Mouse (Mus musculus) B cell, adult 2 months (primary cell): ENCODE measurements around the gene Tmem131.

Experiments
- DNase-seq, 2 experiments: peaks; one replicate each; pipeline ENCODE4 v3.0.0; 2022

The Tmem131 gene

DNA sequence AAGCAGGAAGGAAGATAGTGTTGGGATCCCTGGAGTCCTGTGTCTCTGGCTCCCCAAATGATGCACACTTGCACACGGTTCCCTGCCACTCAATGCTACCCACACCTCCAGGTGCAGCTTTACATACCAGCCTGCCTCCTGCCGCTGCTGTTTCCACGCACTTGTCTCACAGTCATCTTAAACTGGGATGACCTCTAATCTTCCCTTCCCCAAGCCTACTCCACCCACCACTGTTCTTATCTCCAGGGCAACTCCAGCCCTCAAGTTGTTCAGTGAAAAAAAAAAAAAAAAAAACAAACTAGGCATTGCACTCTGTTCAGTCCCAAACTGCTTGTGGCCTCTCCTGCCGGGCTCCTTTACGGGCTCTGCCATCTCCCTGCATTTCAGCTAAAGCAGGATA is at the start of gene Tmem131:
TSS of gene Tmem131 (minus strand) at position 14 of the 400 bp plus-strand sequence.
- DNase-seq, result no peak

DNA sequence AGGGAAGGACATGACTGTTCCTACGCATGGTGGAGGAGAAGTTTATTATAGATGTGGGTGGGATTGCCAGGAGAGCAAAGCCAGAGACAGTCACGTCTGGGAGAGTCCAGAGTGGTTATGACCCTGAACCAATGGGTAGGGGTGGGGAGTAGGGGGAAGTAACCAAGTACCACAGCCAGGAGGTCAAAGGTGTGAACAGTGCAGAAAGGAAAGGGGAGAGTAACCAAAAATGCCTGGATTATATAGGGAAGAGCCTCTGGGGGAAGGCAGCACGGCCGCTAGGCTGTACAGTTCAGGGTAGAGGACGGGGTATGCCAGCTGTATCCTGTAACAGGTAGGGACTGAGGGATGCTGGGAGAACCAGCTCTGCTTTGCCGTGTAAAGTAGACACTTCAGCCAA is 45.1 kb upstream of the Tmem131 start:
- DNase-seq, result no peak

DNA sequence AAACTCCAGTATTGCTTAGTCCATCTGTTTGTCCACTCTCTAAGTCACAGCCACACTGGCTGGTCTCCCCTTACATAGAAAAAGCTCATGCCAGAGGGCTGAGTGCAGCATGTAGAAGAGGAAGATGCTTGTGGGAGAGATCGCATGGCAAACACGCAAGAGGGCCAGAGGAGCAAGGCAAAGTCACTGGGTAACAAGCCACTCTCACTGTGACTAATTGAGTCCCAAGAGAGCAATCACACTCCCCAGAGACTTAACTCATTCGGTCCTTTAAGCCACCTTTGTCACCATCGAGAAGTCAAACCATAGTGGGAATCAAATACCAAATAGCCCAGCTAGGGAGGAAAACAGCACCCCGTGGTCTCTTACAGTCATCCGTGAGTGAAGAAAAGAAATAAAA is 44.7 kb upstream of the Tmem131 start:
- DNase-seq, result peak; percentile 67 to 72

DNA sequence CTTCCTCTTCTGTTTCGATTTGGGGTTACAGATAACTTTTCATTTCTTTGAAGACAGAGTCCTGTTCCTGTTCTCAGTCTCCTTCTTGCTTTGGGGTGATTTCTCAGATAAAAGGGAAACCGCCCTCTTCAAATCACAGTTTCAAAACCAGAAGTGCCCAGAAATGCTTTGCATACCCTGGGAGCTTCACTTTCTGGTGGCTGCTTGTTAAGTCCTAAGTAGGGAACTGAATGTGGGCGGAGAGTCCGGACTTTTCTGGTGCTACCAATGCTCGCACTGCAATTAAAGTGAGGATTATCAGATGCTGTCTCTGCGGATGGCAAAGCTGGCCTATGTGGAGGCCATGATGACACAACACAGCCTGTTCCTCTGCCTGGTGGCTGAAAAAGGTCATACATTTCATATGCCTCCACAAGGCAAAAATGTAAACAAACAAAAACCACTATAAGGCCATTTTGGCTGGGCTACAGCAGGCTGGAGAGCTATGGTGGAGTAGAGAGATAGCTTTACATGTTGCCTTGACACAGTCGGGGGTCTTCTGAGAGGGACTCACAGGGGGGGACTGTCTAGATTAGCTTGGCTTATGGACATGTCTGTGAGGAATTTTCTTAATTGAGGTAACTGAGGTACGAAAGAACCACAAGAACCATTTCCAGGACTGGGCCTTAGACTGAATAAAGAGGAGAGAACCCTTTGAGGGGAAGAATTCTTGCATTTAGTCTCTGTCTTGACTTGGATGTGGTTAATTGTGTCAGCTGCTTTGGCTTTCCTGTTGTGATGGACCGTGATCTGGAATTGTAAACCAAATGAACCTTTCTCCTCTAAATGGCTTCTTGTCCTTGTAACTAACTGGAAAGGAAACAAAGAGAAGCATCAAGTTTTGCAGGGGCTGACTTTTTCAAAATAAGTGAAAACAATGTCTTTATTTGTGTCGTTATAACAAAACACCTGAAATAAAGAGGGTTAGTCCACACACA is 44.0 kb upstream of the Tmem131 start:
- peak; percentile 60 to 66 for DNase-seq

DNA sequence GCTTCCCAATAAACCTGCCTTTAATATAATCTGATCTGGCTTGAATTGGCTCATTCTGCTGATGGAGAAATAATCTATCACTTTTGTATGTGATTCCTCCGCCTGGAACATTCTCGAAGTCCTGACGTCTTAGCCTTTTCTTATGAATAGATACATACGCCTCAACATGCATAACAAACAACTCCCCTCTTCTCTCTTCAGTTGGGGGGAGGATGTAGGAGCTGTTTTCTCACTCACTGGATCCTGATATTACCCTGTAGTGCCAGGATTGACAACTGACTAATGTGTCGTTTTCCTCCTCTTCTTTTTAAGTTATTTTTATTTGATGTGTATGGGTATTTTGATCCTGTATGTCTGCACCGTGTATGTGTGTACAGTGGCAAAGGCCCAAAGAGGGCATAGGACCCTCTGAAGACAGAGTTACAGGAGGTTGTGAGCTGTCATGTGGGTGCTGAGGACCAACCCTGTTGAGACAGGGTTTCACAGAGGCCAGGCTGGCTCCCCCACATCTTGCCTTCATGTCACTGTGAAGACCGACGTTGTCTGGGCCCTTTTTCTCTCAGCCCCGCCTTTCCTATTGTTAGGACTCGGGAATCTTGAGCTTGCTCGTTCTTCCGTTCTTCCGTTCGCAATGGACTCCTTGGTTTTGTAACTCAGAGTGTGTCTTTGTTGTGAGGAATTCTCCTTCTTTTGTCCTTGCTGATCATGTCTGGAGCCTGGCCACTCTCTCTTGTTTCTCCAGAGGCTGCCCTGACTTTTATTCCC is 43.1 kb upstream of the Tmem131 start:
- no peak for DNase-seq

DNA sequence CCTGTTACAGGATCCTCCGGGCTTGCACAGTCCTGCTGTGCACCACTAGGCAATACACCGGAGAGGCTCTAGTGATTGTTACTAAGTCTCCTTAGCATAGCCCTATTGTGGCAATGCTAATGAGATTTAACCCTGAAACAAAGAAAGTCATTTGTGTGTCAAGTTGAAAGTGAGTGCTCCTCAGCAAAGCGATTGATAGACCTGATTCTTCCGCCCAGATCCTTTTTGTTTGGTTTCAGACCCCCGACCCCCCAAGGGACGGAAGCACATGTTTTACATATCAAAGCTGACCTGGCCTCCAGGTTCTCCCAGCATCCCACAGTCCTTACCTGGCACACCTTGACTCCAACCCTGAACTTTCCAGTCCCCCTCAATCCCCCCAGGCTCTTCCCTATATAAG is 42.4 kb upstream of the Tmem131 start:
- DNase-seq, result no peak

DNA sequence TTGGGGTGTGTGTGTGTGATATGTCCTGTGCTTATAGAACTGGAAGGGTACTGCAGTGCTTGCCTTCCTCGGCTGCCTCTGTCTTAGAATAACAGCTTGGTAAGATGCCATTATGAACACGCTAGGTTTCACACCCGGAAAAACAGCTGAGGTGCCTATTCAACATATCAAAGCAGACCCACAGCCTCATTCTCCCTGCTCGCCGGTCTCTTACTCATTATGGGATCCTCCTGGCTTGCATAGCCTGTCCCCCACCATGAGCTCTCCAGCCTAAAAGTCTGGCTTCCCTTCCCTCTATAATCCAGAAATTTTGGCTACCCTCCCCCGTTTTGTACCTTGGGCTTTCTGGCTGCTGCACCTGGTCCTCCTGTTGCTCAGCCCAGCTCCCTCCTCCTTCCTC is 40.9 kb upstream of the Tmem131 start:
- DNase-seq, result no peak

DNA sequence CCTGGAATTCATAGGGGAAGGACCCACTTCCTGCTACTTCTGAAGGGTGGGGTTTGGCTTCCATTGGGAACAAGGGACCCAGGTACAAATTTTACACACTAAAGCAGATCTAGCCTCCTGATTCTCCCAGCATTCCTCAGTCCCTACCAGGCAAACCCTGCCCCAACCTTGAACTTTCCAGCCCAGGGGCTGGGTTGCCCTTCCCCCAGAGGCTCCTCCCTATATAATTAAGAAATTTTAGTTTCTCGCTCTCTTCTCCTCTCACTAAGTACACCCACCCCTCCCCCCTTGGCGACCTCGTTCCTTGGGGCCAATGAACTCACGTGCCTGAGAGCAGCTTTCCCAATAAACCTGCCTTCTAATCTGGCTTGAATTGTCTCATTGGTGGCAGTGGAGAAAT is 40.3 kb upstream of the Tmem131 start:
- no peak for DNase-seq

DNA sequence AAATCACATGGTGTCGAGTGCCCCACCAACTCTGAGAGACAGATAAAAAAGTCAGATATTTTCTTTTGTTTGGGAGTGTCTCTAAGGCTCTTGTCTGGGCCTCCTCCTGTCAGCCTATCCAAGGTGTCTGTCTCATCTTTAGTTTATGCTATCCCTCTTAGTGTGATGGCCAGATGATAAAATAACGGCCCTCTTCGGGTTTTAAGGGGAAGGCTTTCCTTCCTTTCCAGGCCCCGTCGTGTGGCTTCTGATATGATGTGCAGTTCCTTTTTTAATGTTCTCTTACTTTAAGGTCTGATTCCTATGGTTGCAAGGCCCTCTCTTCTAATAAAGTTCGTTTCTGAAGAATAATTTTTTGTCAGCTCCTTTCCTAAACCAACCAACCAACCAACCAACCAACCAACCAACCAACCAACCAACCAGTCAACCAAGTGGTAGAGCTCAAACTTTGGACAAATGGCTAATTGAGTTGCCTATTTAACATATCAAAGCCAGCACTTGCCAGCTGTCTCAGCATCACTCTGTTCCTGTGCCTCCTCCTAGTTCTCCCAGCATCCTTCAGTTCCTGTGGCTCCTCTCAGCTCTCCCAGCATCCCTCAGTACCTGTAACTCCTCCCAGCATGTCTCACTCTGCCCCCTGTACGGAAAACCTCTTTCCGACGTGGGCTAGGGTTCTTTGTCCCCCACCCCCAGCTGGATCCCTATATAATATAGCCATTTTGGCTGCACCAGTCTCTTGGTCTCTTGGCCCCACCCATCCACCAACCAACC is 38.9 kb upstream of the Tmem131 start:
- DNase-seq, result no peak

DNA sequence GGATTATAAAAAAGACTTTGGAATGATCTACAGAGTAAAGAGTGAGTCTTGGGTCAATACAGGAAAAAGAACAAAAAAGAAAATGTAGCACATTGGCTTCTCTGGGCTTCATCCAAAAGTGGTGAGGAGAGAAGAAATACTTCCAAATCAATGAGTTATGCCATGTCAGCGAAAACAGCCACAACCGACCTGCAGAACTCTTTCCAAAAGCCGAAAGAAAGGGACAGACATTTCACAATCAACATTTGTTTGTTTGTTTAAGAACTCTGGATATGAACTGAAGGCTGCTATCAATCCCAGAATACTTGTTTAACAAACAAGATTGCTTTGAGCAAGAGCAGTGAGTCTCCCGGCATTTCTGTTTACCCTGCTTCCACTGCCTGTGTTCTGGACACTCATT is 33.3 kb upstream of the Tmem131 start:
- DNase-seq, result no peak

DNA sequence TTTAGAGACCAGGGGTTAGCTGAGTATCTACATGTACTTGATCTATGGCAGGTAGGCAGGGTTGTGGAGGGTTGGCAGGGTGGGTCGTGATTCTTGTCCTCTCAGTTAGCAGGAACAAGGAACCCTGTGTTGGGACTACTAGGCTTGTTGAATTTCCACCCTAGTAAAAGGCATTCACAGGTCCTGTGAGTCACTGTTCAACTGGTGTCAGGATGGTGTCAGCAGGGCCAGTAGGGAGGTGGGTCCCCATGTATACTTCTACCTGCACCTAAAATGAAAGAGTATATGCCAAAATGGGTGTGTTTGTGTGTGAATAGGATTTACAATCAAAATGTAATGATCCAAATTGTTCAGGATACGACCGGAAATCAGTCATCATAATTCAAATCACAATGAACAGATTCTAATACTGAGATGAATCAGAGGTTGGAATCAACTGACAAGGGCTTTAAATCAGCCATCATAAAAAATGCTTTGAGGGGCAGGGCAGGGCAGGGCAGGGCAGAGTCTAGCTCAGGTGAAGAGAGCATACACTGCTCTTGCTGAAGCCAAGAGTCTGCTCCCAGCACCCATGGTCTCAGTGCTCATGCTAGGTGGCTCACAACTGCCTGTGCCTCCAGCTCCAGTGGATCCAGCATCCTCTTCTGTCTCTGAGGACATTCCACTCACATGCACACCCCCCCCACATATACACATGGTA is 27.6 kb upstream of the Tmem131 start:
- DNase-seq, result no peak

DNA sequence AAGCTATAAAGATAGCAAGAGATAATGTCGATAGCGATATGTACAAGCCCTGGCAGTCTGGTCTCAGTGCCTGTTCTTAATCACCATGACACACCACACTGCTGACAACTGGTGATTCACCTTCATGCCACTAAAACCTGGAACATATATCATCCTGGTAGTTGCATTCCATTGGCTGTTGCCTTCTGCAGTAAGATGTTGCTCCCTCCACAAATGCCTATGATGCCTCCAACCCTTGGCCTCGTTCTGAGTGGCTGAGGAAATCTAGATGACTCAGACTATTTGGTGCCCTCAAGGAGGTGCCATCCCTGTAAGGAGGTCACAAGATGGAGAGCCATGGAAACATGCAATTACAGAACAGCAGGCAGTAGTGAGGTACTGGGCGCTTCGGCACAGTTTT is 22.4 kb upstream of the Tmem131 start:
- DNase-seq, result no peak

DNA sequence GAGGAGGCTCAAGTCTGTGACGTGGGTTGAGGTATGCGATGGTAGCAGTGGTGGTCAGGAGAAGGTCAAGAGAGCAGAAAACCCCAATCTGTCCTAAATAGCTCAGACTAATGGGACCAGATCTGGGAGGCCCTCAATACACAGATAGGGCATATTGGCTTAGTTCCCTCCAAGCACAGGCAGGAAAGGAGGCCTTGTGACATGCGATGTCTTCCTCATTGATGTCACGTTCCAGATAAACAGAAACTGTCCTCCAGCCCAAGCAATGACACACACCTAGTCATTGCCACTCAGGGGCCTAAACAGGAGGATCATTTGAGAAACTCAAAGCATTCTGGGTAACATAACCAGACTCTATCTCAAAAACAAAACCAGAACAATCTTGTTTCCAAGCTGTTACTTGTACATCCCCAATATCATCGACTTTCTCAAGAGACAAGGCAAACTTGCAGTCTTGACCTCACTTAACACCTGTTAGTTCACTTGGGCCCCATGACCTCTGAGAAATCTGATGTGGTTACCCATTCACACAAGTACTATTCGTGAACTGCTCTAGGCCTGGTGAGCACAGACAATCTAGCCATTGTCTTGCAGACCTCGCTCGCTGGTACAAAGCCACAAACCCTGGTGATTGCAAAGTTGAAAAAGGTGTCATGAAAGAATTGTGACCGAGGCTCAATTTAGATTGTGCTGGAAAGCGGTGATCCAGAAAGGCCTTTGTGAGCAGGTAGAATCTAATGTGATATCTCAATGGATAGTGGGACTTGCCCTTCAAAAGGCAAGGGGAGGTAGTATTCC is 19.1 kb upstream of the Tmem131 start:
- no peak for DNase-seq

DNA sequence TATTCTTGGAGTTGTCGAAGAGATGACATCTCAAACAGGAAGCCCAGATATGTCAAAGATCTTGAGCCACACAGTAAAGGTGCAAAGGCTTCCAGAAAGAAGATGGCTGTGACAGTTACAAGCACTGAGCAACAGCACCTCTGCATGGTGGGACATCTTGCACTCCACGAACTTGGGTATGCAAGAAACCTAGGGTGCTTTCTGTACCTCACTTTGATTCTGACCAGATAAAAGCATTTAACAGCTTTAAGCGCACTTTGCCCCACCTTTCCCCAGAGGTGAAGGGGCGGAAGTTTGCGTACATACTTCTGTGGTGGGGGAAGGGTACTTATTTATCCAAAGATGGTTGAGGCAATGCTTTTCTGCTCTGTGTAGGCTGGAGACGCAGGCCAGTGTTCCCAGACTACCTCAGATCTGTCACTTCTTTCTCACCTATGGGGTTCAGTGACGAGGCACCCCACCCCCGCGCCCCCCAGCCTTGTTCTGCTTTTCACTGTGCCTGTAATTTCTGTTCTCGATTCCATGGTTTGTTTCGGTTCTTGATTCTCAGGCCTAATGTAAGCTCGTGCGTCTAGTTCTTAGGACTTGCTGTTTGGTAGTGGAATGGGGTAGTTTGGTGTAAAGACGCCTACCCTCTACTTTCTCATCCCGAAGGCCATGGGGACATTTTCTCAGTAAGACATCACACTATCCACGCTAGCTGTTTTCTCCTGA is 17.2 kb upstream of the Tmem131 start:
- DNase-seq, result peak; percentile 78 to 83

DNA sequence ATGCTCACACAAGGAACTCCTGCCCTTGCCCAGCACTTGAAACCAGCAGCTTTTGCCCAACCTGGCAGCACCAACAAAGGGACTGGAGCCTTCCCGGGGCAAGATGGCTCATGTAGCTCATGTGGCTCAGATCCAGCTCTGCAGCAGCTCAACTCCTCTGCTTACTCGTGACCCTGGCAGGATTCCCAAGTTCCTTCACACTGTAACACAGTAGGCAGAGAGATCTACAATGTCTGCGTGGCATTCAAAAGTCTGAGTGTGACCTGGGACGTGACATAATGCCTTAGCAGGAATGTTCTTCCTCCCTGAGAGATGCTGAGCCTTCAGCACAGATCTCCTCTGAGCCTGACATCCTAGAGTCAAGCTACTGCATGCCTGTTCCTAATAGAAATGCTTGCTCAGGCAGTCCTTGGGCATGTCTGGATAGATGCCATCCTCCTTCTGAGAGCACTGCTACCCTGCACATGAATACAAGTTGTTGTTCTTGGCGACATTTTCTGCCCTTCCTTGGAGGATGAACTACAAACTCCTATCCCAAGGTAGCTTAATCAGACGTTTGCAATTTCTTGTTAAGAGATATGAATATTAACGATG is 6.2 kb upstream of the Tmem131 start:
- DNase-seq, result no peak

DNA sequence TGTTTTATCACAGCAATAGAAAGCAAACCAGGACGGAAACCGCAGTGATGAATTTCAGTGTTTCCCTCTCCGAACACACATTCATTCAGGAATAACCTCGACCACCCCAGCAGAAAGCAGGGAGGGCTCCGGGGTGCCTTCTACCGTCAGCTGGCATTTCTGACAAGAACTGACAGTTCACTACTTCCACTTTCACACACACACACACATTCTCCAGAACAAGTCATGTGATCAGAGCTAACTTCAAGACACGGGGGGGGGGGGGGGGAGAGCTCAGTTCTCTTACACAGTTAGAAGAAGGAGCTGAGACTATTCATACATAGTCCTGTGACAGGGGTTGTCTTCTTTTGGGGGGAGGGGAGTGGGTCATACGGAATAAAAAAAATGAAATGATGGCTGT is 4.0 kb upstream of the Tmem131 start:
- peak; percentile 41 to 47 for DNase-seq

DNA sequence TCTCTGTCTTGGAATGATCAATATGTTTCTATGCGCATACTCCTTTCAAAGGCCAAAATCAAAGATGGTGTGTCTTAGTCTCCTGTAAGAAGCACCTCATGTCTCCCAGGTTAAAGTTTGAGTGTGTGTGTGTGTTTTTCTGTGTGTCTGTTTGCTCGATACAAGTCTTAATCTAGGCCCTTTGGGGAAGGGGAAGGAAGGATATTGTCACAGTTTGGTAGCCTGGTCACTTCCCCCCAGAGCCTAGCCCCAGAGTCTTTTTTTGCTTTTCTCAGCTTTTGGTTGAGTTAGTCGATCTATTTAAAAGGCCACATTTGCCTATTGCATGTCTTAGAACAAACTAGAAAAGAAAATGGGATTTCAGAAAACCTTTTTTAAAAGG is 3.1 kb downstream of the Tmem131 start:
- DNase-seq, result no peak

DNA sequence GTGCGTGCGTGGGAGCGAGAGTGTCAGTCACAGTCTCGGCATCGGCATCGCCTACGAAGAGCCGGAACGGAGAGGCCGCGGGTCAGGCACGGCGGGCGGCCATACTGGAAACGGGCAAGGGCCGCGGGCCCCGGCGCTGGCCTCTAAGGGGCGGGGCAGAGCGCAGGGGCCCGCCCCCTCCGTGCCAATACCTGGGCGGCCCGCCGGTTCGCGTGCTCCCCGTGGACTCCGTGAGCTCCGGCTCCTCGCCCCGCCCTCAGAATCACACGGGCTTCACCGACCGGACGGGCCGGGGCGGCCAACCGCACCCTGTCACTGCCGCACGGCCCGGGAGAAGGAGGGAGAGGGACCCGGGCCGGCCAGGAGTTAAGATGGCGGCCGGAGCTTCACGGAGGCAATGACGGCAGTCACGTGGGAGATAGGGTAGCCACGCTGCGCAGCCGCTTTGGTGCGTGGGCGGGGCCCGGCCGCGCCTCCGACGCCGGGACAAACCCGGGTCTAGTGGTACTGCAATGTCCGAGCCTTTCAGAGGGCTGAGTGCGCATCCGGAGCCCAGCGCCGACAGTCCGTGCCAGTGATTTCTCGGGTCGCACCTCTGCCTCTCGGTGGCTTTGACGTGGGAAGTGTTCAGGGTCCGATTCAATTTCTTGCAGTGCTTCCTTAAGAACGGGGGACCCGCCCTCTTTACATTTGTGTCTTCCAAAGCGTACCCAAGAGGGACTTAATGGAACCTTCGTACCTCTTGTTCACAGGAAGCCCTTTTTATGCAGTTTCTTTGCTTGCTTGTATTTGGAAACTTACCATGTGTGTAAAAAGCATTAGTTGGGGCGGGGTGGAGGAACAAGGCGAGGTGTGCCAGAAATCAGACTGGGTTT is 3.7 kb downstream of the Tmem131 start:
- peak; percentile 91 to 92 for DNase-seq

DNA sequence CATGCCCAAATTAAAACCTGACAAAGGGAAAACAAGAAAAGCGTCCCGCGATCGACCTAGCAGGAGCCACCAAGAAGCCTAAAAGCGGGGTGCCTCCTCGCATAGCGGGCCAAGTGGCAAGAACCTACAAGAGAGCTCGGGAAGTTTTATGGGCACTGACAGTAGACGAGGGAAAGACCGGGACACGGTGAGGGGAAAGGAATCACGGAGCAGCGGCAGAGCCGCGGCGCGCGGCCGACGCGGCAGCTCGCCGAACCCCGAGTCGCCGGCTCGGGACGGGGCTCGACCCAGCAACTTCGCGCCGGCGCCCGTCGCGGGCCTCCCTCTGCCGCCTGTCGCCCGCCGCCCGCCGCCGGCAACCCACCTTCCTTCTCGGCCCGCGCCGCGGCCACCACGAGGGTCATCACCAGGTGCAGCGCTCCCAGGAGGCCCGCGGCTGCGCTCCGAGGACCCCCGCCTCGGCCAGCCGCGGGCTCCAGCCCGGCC is 4.6 kb downstream of the Tmem131 start:
- DNase-seq, result peak; percentile 44 to 54
